Mouse (Mus musculus): Measurements from ENCODE around the gene Cenpe.

GRCm38 (mm10) chr3:135315720-135316425 is 103.5 kb downstream of the Cenpe start:
- no peak for TF ChIP-seq CTCF (IDR thresholded peaks at IDR 0.05; ENCODE audit: low read depth)
- TF ChIP-seq EP300 (IDR thresholded peaks at IDR 0.05; ENCODE audit: low read depth), result no peak
